Mouse (Mus musculus) kidney, postnatal 0 days (tissue): Measurements from ENCODE around the gene Nfya. TPM values are rescaled to one million over a fixed set of nuclear protein-coding genes. Genes with fewer than 3 reads are reported as not detected.

Experiments
- ATAC-seq: fragments of 200-750 bp; cut with Nextera tagmentation; replicated peaks from 2 replicates; pipeline ENCODE4 v1.8.0; 2017; ENCODE audit warnings: low read depth, moderate number of reproducible peaks, moderate TSS enrichment, moderate library complexity; ENCODE audit not compliant: low FRiP score
- DNase-seq: peaks from one replicate; pipeline ENCODE4 v3.0.0-alpha.2; 2016; ENCODE audit warnings: low spot score
- H3K27ac ChIP-seq: fragments of 300-500 bp; sonication (generic); 2 replicates; pipeline ENCODE4 v1.5.1; 2014; ENCODE audit warnings: mild to moderate bottlenecking
- H3K27me3 ChIP-seq: fragments of 300-500 bp; sonication (generic); 2 replicates; pipeline ENCODE4 v1.6.1; 2014; ENCODE audit warnings: low read length, mixed read lengths; ENCODE audit not compliant: insufficient read depth
- H3K36me3 ChIP-seq: fragments of 300-500 bp; sonication (generic); 2 replicates; pipeline ENCODE4 v1.6.1; 2014; ENCODE audit warnings: low read length, mixed read lengths; ENCODE audit not compliant: insufficient read depth
- H3K4me1 ChIP-seq: fragments of 300-500 bp; sonication (generic); replicated peaks from 2 replicates; pipeline ENCODE4 v1.6.1; 2014; ENCODE audit warnings: antibody characterized with exemption, low read length, mixed read lengths; ENCODE audit not compliant: insufficient read depth
- H3K4me2 ChIP-seq: fragments of 300-500 bp; sonication (generic); 2 replicates; pipeline ENCODE4 v1.6.1; 2014; ENCODE audit warnings: mild to moderate bottlenecking, low read length, moderate library complexity, mixed read lengths
- H3K4me3 ChIP-seq: fragments of 300-500 bp; sonication (generic); replicated peaks from 2 replicates; pipeline ENCODE4 v1.5.1; 2014; ENCODE audit warnings: low read depth, low read length
- H3K9ac ChIP-seq: fragments of 300-500 bp; sonication (generic); 2 replicates; pipeline ENCODE4 v1.6.1; 2014; ENCODE audit warnings: low read depth, low read length
- H3K9me3 ChIP-seq: fragments of 300-500 bp; sonication (generic); replicated peaks from 2 replicates; pipeline ENCODE4 v1.6.1; 2016; ENCODE audit warnings: low read length, inconsistent platforms, mixed read lengths
- CTCF ChIP-seq: IDR thresholded peaks from 2 replicates; pipeline ENCODE4 v1.5.1; 2016; ENCODE audit warnings: antibody characterized with exemption, low read depth, mild to moderate bottlenecking, moderate library complexity
- WGBS: fragments of 180-500 bp; shearing (Covaris S2); extraction: QIAGEN DNeasy Blood & Tissue Kit; methylation state at CpG from one replicate; pipeline ENCODE4 v1.1.7; 2014; 5-methylcytosine and 5-hydroxymethylcytosine counted together
- polyA plus RNA-seq: library from polyadenylated mRNA; unstranded; fragments of >200 nt; fragmentation: Nextera tagmentation; extraction: Ambion mirVana; gene quantifications from 2 replicates; pipeline ENCODE4 v1.2.1, GENCODE M21; 2015

Nfya gene
- polyA plus RNA-seq, 1 experiment from 2014 or later = 8.1 TPM

DNA sequence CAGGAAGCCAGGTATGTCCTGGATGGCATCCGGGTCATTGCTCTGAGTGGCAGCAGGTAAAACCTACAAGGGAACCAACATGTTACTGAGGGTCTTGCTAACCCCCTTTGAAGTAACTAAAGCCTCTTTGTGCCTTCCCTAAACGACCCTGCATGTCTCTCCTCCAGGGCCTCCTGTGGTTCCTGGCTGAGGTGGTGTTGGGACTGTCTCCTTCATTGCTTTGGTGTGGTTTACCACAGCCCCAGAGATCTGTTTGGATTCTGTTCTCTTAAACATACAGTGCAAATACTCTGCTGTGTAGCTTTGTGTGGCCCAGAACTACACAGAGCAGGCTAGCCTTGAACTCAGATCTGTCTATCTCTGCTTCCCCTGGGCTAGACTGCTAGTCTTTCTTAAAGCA lies 9.9 kb upstream of the Nfya start:
- H3K36me3 ChIP-seq = peaks cover 8% of the 10 kb centered on the region; the same call in 1 of the 2 replicates
- H3K27ac ChIP-seq = no peak overlapping the region
- ATAC-seq (no peak), DNase-seq (no peak)
- H3K9me3 ChIP-seq = no peaks in the 10 kb centered on the region
- H3K4me2 ChIP-seq = no peak overlapping the region
- 56% methylated on average over 2 of the region's 2 CpGs for WGBS
- no peak overlapping the region for H3K9ac ChIP-seq
- peaks cover 10% of the 10 kb centered on the region for H3K4me1 ChIP-seq
- no peaks in the 10 kb centered on the region for H3K27me3 ChIP-seq
- no peak for TF ChIP-seq CTCF
- no peak overlapping the region for H3K4me3 ChIP-seq

DNA sequence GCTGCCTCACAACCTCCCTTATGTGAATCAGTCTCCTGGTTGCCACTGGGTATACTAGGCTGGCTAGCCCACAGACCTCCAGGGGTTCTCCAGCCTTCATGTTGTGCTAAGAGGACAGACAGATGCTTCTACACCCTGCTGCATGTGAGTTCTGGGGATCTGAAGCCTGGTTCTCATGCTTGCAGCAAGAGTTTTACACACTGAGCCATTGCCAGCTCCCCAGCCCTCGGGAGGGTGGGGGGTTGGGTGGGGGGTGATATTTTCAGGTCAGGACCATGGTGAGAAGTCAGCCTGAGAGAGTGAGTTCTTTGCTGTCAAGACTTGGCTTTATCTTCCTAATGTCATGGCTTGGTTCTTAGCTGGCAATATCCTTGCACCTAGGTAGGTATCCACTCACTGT lies 9.1 kb upstream of the Nfya start:
- Histone ChIP-seq H3K27ac (peak overlapping the region; percentile 66), H3K4me2 (peak overlapping the region; percentile 31), H3K4me1 (peaks cover 10% of the 10 kb centered on the region), H3K9ac (no peak overlapping the region), H3K4me3 (no peak overlapping the region), H3K36me3 (peaks cover 12% of the 10 kb centered on the region; the same call in 1 of the 2 replicates), H3K27me3 (no peaks in the 10 kb centered on the region), H3K9me3 (no peaks in the 10 kb centered on the region)
- no peak for TF ChIP-seq CTCF
- no peak for ATAC-seq
- 81% methylated on average over 1 of the region's 1 CpGs for WGBS
- no peak for DNase-seq

DNA sequence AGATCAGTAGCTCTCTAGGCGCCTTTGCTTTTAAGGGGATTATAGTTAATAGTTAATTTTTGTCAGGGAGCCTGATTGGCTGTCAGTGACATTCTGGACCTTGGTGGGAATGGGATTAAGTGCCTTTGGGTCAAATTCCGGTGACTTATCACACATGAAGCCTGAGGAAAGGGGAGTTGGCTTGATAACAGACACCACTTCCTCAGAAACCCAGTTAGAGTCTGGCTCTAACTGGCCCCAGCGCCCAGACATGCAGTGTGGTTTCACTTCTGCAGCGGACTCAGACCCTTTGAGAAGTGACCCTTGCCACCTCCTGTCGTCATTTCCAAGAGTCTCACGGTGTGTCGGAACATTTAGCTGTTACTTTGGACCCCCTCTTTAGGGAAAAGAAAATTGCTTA lies 8.5 kb upstream of the Nfya start:
- H3K9me3 ChIP-seq = no peaks in the 10 kb centered on the region
- peak overlapping the region; percentile 31 for H3K4me2 ChIP-seq
- peak; percentile 64 for DNase-seq
- no peaks in the 10 kb centered on the region for H3K27me3 ChIP-seq
- peaks cover 12% of the 10 kb centered on the region; the same call in 1 of the 2 replicates for H3K36me3 ChIP-seq
- ATAC-seq = peak; percentile 75
- no peak overlapping the region for H3K9ac ChIP-seq
- 25% methylated on average over 7 of the region's 7 CpGs for WGBS
- H3K27ac ChIP-seq = peak overlapping the region; percentile 66
- peaks cover 10% of the 10 kb centered on the region for H3K4me1 ChIP-seq
- 0 out of 2 replicates have a peak overlapping the region, but pooled peaks have one; percentile 6 for H3K4me3 ChIP-seq
- no peak for TF ChIP-seq CTCF

DNA sequence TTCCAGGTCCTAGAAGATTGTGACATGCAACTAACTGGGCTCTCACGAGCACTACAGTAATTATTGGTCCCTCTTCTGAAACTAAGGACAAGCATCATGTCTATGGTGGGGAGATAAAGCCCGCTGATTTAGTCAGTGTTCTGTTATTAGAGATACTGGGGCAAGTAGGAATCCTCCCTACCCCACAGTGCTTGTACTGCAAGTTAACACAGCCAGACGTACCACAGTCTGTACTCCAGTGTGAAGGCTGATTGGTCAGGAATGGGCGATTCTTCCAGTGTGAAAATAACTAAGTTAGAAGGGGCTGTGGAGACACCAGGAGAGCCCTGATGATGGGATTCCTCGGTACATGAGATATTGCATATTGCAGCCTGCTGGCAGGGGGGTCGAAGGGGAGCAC lies 7.8 kb upstream of the Nfya start:
- Histone ChIP-seq H3K9ac (no peak overlapping the region), H3K4me1 (peaks cover 10% of the 10 kb centered on the region), H3K4me2 (no peak overlapping the region), H3K36me3 (peaks cover 16% of the 10 kb centered on the region; the same call in 1 of the 2 replicates), H3K4me3 (no peak overlapping the region), H3K27ac (peak overlapping the region; percentile 37; the same call in 1 of the 2 replicates), H3K9me3 (no peaks in the 10 kb centered on the region), H3K27me3 (no peaks in the 10 kb centered on the region)
- TF ChIP-seq CTCF = no peak
- 77% methylated on average over 6 of the region's 6 CpGs for WGBS
- no peak for ATAC-seq
- DNase-seq = no peak

DNA sequence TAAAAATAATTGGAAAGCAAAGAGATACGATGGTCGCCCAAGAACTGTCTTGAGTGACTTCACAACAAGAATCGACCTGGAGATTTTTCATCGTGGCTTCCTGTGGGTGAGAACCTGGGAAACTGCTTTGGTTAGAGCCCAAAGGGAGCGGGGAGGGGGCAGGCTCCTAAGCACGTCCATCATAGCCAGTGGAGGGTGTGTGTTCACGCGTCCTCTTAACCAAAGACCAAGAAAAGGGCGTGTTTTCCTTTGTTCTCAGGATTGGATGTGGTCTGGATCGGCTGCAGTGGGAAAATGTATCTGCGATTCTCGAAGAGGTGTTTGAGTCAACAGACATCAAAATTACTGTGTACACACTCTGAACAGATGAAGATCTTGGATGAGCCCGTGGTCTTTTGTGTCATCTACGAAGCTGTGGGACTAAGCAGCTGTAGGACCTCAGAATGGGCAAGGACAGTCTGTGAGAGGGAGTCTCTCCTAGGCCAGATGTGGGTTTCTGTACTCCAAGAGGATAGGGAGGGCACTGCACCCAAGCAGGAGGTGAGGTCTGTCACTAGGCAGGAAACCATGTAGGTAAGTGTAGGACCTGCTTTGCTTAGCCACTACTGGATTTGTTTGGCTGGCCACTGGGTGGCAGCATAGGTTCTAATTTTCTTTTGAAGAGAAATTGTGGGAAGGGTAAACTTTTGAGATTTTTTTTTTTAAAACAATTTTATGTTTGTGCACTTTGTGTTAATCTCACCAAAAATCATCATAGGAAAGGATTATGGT lies 6.9 kb upstream of the Nfya start:
- Histone ChIP-seq H3K4me1 (peaks cover 15% of the 10 kb centered on the region), H3K9me3 (no peaks in the 10 kb centered on the region), H3K36me3 (peaks cover 22% of the 10 kb centered on the region; the same call in 1 of the 2 replicates), H3K4me2 (no peak overlapping the region), H3K9ac (no peak overlapping the region), H3K27ac (0 out of 2 replicates have a peak overlapping the region, but pooled peaks have one; percentile 44), H3K27me3 (no peaks in the 10 kb centered on the region), H3K4me3 (no peak overlapping the region)
- peak; percentile 88 for DNase-seq
- 76% methylated on average over 14 of the region's 14 CpGs for WGBS
- peak; percentile 83 for ATAC-seq
- TF ChIP-seq CTCF = peak; percentile 75

DNA sequence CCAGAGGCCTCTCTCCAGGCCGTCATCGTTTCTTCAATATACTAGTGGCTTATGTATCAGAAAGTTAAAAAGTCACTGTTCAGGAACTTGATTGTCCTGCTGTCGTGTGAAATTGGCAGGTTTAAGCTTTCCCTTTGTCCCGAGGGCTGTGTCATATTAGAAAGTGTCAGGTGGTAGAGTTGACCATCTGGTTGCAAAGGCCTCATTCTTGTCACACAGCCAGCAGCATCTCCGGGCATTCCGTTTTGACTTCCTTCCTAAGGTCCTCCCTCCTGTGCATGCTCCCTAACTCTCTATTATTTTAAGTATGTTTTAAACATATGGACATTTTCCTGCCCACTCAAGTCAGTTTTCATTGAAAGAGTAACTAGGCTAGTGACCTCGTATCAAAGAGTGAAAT lies 6.3 kb upstream of the Nfya start:
- H3K27ac ChIP-seq = no peak overlapping the region
- 66% methylated on average over 7 of the region's 7 CpGs for WGBS
- H3K27me3 ChIP-seq = no peaks in the 10 kb centered on the region
- no peak overlapping the region for H3K4me2 ChIP-seq
- peaks cover 22% of the 10 kb centered on the region; the same call in 1 of the 2 replicates for H3K36me3 ChIP-seq
- H3K9me3 ChIP-seq = no peaks in the 10 kb centered on the region
- TF ChIP-seq CTCF = no peak
- no peak overlapping the region for H3K9ac ChIP-seq
- no peak overlapping the region for H3K4me3 ChIP-seq
- DNase-seq = no peak
- ATAC-seq = no peak
- H3K4me1 ChIP-seq = peaks cover 15% of the 10 kb centered on the region
